Mouse (Mus musculus): ENCODE measurements around the gene Frat1. TPM values are rescaled to one million over a fixed set of nuclear protein-coding genes. Genes with fewer than 3 reads are reported as not detected.
"Not testable (repeated sequence)": the region's sequence is repeated elsewhere in the genome, so short reads cannot be mapped to it uniquely, and the experiment has no call there.

The Frat1 gene
- polyA plus RNA-seq, 1 experiment: 29.1 TPM

GRCm38 (mm10) chr19:41866707-41867106 is 36.9 kb downstream of the Frat1 start:
- no peak overlapping the region for H3K4me3 ChIP-seq (ENCODE audit: low read depth, low read length)
- H3K27ac ChIP-seq (ENCODE audit: insufficient read depth, low read depth, low read length): no peak overlapping the region
- H3K27me3 ChIP-seq (ENCODE audit: control insufficient read depth, insufficient read depth, low read length): no peaks in the 10 kb centered on the region
- peaks cover 39% of the 10 kb centered on the region for H3K36me3 ChIP-seq (ENCODE audit: control insufficient read depth, insufficient read depth, low read length)
- WGBS: 71% methylated on average over 8 of the region's 8 CpGs
- no peak for TF ChIP-seq POLR2A (IDR thresholded peaks at IDR 0.05; ENCODE audit: low read depth, low read length)
- TF ChIP-seq CTCF (IDR thresholded peaks at IDR 0.05; ENCODE audit: extremely low read depth, insufficient read length, insufficient replicate concordance, low read depth, low read length): no peak
- H3K4me1 ChIP-seq (ENCODE audit: control insufficient read depth, insufficient read depth, insufficient read length, low read length): no peaks in the 10 kb centered on the region

GRCm38 (mm10) chr19:41869296-41869695 is 39.5 kb downstream of the Frat1 start:
- no peaks in the 10 kb centered on the region for H3K27me3 ChIP-seq (ENCODE audit: control insufficient read depth, insufficient read depth, low read length)
- TF ChIP-seq POLR2A (IDR thresholded peaks at IDR 0.05; ENCODE audit: low read depth, low read length): no peak
- no peak for TF ChIP-seq CTCF (IDR thresholded peaks at IDR 0.05; ENCODE audit: extremely low read depth, insufficient read length, insufficient replicate concordance, low read depth, low read length)
- WGBS: 95% methylated on average over 5 of the region's 5 CpGs
- H3K27ac ChIP-seq (ENCODE audit: insufficient read depth, low read depth, low read length): no peak overlapping the region
- H3K4me3 ChIP-seq (ENCODE audit: low read depth, low read length): no peak overlapping the region
- H3K36me3 ChIP-seq (ENCODE audit: control insufficient read depth, insufficient read depth, low read length): peaks cover 38% of the 10 kb centered on the region
- H3K4me1 ChIP-seq (ENCODE audit: control insufficient read depth, insufficient read depth, insufficient read length, low read length): no peaks in the 10 kb centered on the region

- H3K4me1 ChIP-seq (ENCODE audit: control insufficient read depth, insufficient read depth, insufficient read length, low read length): not testable (repeated sequence)
- 64% methylated on average over 5 of the region's 5 CpGs for WGBS
- peaks cover 38% of the 10 kb centered on the region for H3K36me3 ChIP-seq (ENCODE audit: control insufficient read depth, insufficient read depth, low read length)
Measured at GRCm38 (mm10) chr19:41869946-41870345, 40.2 kb downstream of the Frat1 start.

GRCm38 (mm10) chr19:41872285-41872684 is 42.5 kb downstream of the Frat1 start:
- H3K36me3 ChIP-seq (ENCODE audit: control insufficient read depth, insufficient read depth, low read length): peaks cover 36% of the 10 kb centered on the region
- H3K4me3 ChIP-seq (ENCODE audit: low read depth, low read length): no peak overlapping the region
- H3K4me1 ChIP-seq (ENCODE audit: control insufficient read depth, insufficient read depth, insufficient read length, low read length): no peaks in the 10 kb centered on the region
- 91% methylated on average over 2 of the region's 2 CpGs for WGBS
- TF ChIP-seq CTCF (IDR thresholded peaks at IDR 0.05; ENCODE audit: extremely low read depth, insufficient read length, insufficient replicate concordance, low read depth, low read length) (no peak), POLR2A (IDR thresholded peaks at IDR 0.05; ENCODE audit: low read depth, low read length) (no peak)
- no peak overlapping the region for H3K27ac ChIP-seq (ENCODE audit: insufficient read depth, low read depth, low read length)
- H3K27me3 ChIP-seq (ENCODE audit: control insufficient read depth, insufficient read depth, low read length): no peaks in the 10 kb centered on the region

More at GRCm38 (mm10) chr19:41869946-41870345, 40.2 kb downstream of the Frat1 start:
- H3K4me3 ChIP-seq (ENCODE audit: low read depth, low read length); H3K27me3 ChIP-seq (ENCODE audit: control insufficient read depth, insufficient read depth, low read length); H3K27ac ChIP-seq (ENCODE audit: insufficient read depth, low read depth, low read length): not testable (repeated sequence)

GRCm38 (mm10) chr19:41874356-41874755 is 44.6 kb downstream of the Frat1 start:
- Histone ChIP-seq H3K4me1 (ENCODE audit: control insufficient read depth, insufficient read depth, insufficient read length, low read length) (no peaks in the 10 kb centered on the region), H3K27ac (ENCODE audit: insufficient read depth, low read depth, low read length) (no peak overlapping the region), H3K4me3 (ENCODE audit: low read depth, low read length) (no peak overlapping the region), H3K27me3 (ENCODE audit: control insufficient read depth, insufficient read depth, low read length) (no peaks in the 10 kb centered on the region), H3K36me3 (ENCODE audit: control insufficient read depth, insufficient read depth, low read length) (peaks cover 36% of the 10 kb centered on the region)
- 92% methylated on average over 14 of the region's 14 CpGs for WGBS
- TF ChIP-seq CTCF (IDR thresholded peaks at IDR 0.05; ENCODE audit: extremely low read depth, insufficient read length, insufficient replicate concordance, low read depth, low read length) (no peak), POLR2A (IDR thresholded peaks at IDR 0.05; ENCODE audit: low read depth, low read length) (no peak)

- peaks cover 33% of the 10 kb centered on the region for H3K36me3 ChIP-seq (ENCODE audit: control insufficient read depth, insufficient read depth, low read length)
- 94% methylated on average over 4 of the region's 4 CpGs for WGBS
Measured at GRCm38 (mm10) chr19:41881842-41882241, 52.1 kb downstream of the Frat1 start.

More at GRCm38 (mm10) chr19:41881842-41882241, 52.1 kb downstream of the Frat1 start:
- no peak overlapping the region for H3K4me3 ChIP-seq (ENCODE audit: low read depth, low read length)
- H3K4me1 ChIP-seq (ENCODE audit: control insufficient read depth, insufficient read depth, insufficient read length, low read length): no peaks in the 10 kb centered on the region; the same call in 1 of the 2 replicates
- no peak overlapping the region for H3K27ac ChIP-seq (ENCODE audit: insufficient read depth, low read depth, low read length)
- TF ChIP-seq POLR2A (IDR thresholded peaks at IDR 0.05; ENCODE audit: low read depth, low read length): no peak
- no peak for TF ChIP-seq CTCF (IDR thresholded peaks at IDR 0.05; ENCODE audit: extremely low read depth, insufficient read length, insufficient replicate concordance, low read depth, low read length)
- H3K27me3 ChIP-seq (ENCODE audit: control insufficient read depth, insufficient read depth, low read length): no peaks in the 10 kb centered on the region

Other genes starting within 250 kb of the Frat1 start
- 0.56 and 1.0 TPM in 2 replicates for gene Gm340, start 247.6 kb upstream of the Frat1 start, polyA plus RNA-seq (2012; rRNA removed)
- gene Slit1, start 86.3 kb upstream of the Frat1 start, polyA plus RNA-seq (2012; rRNA removed): 0.27 and 0.94 TPM in 2 replicates
- 0.71 and 2.1 TPM in 2 replicates for gene Arhgap19, start 27.9 kb upstream of the Frat1 start, polyA plus RNA-seq (2012; rRNA removed)
- gene Frat2, start 18.2 kb downstream of the Frat1 start, polyA plus RNA-seq (2012; rRNA removed): 13.7 and 62.2 TPM in 2 replicates
- 2.4 and 3.0 TPM in 2 replicates for gene Rrp12, start 66.2 kb downstream of the Frat1 start, polyA plus RNA-seq (2012; rRNA removed)
- 159 and 216 TPM in 2 replicates for gene Pgam1, start 82.0 kb downstream of the Frat1 start, polyA plus RNA-seq (2012; rRNA removed)
- 4.7 and 5.9 TPM in 2 replicates for gene Exosc1, start 103.5 kb downstream of the Frat1 start, polyA plus RNA-seq (2012; rRNA removed)
- gene Zdhhc16, start 103.5 kb downstream of the Frat1 start, polyA plus RNA-seq (2012; rRNA removed): 27.5 and 42.0 TPM in 2 replicates
- 17.4 and 33.0 TPM in 2 replicates for gene Mms19, start 151.2 kb downstream of the Frat1 start, polyA plus RNA-seq (2012; rRNA removed)
- gene Ubtd1, start 151.8 kb downstream of the Frat1 start, polyA plus RNA-seq (2012; rRNA removed): 9.0 and 10.8 TPM in 2 replicates
- gene Ankrd2, start 206.0 kb downstream of the Frat1 start, polyA plus RNA-seq (2012; rRNA removed): not detected in 2 replicates
- gene Hoga1, start 215.6 kb downstream of the Frat1 start, polyA plus RNA-seq (2012; rRNA removed): 0.76 and 2.2 TPM in 2 replicates
- gene 4933411K16Rik, start 222.3 kb downstream of the Frat1 start, polyA plus RNA-seq (2012; rRNA removed): 0.06 TPM in 1 of 2 replicates, not detected in the other